Mouse (Mus musculus) frontal cortex, adult 2 months (tissue): ENCODE measurements around the gene Epha2. TPM values are rescaled to one million over a fixed set of nuclear protein-coding genes. Genes with fewer than 3 reads are reported as not detected.

Source experiments
- DNase-seq, 2 experiments: peaks; one replicate each; pipeline ENCODE4 v3.0.0; 2022; ENCODE audit warnings: low spot score in 1 of 2; ENCODE audit errors: extremely low spot score in 1 of 2
- polyA plus RNA-seq: library from polyadenylated mRNA; depleted of rRNA; stranded (reverse); fragments of >200 nt; gene quantifications from 2 replicates; pipeline ENCODE4 v1.2.3, GENCODE M21; 2012; rRNA removed

Gene Epha2
- polyA plus RNA-seq, 1 experiment, result 2.3 TPM

DNA sequence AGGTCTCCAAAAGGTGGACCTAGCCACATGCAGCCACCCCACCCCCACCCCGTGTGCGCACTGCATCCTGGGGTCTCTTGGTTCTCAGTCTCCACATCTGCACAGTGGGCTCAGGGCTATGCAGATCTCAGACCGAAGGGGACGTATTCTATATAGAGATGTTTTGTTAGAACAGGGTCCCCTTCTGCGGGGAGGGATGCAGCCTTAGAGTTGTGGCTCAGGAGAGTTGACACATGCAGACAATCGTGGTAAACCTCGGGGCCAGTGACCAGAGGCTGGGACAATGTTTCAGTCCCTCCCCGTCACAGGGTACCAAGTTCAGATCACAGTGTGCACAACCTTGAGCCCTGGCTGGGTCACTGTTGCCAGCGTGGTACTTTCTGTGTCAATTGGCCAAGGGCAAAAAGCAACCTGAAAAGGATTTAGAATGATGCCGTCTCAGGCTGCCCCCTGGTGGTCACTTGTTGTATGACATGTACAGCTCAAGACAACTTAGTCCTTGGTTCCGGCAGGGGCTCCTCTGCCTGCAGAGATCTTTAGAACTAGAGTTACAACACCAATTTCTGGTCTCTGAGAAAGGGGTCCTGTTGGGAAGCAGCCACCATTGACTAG lies 62.0 kb downstream of the Epha2 start:
- DNase-seq, result peak in 1 of 2 experiments; percentile 90

DNA sequence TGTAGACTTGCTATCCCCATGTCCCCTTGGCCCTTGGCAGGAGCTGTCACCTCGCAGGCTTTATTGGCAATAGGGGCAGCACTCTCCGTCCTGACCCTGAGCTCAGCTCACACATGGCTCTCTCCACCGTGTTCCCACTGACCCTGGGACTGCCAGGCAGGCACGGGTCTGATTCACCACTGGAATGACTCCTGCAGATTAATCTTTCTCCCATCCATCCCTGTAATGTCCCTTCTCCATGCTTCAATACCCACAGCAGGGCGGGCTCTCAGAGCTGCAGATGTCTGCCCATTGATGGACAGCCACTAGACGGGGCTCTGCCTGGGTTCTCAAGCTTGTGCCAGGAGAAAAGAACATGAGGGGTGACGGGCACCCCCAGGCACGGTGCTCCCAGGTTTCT lies 64.1 kb downstream of the Epha2 start:
- no peak for DNase-seq

- no peak for DNase-seq
Observed at GRCm38 (mm10) chr4:141365876-141366275, 64.8 kb downstream of the Epha2 start.

DNA sequence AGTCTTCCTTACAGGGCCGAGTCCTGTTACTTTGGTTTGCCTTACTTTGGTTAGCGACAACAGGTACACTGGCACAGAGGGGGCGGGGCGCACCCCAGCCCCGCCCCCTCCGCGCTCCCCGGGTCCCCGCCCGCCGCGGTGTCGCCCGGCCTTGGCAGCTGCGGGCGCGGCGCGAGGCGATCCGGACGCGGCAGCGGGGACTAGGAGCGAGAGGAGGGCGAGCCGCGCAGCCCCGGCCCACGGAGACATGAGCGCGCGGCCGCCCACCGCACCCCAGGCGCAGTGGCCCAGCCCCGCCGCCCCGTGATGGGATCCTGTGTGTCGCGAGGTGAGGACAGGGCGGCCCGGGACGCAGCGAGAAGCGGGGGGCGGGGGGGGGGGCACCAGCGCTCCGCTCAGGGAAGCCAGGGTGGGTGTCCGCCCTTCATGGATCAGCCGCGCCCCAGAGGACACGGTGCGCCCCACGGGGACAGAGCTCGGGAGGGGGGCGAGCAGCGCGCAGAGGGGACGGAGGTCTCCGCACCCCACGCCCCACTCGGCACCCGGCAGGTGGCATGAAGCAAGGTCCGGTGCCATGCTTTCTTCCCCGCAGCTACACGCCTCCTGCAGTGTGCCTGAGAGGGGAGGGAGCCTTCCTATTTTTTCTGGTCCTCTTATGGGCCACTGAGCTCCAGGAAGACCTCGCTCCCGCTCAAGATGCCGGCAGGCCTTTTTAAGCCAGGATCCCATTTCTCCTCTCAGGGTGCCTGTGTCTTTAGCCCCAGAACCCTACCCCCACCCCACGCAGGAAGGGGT lies 67.2 kb downstream of the Epha2 start, which contains the start of gene Fam131c:
Gene Fam131c, plus strand, starts transcription at position 224 of the 795 bp plus-strand sequence.
- no peak for DNase-seq

DNA sequence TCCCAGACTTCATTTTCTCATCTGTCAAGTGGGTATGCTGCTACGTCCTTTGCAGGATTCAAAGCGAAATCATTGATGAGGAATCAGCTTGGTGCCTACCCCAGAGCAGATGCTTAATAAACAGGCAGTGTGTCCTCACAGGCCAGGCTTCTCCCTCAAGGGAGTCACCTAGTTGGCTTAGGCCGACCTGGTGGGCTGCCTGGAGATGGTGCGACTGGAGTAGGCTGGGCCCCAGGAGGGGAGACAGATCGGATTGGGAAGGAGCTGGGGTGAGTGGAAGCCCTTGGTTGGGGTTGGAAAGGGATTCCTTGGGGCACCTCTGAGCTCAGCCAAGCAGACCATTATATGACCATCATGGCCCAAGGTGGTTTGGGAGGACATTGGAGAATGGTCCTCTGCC lies 71.4 kb downstream of the Epha2 start:
- DNase-seq, result no peak

Other genes with a start within 250 kb of the Epha2 start
- 70.4 and 80.2 TPM in 2 replicates for gene Crocc, start 240.7 kb upstream of the Epha2 start, polyA plus RNA-seq
- 55.7 and 60.3 TPM in 2 replicates for gene Necap2, start 222.9 kb upstream of the Epha2 start, polyA plus RNA-seq
- gene Spata21, start 212.9 kb upstream of the Epha2 start, polyA plus RNA-seq, result 0.36 and 0.50 TPM in 2 replicates
- gene Szrd1, start 161.5 kb upstream of the Epha2 start, polyA plus RNA-seq, result 22.3 and 23.0 TPM in 2 replicates
- 20.9 and 21.0 TPM in 2 replicates for gene Fbxo42, start 153.3 kb upstream of the Epha2 start, polyA plus RNA-seq
- gene Rsg1, start 87.3 kb upstream of the Epha2 start, polyA plus RNA-seq, result 3.4 and 3.8 TPM in 2 replicates
- 10.4 and 11.8 TPM in 2 replicates for gene Arhgef19, start 61.7 kb upstream of the Epha2 start, polyA plus RNA-seq
- 5.2 and 5.6 TPM in 2 replicates for gene Fam131c, start 67.0 kb downstream of the Epha2 start, polyA plus RNA-seq
- 0.08 and 0.11 TPM in 2 replicates for gene Clcnka, start 97.5 kb downstream of the Epha2 start, polyA plus RNA-seq
- 0.50 and 0.69 TPM in 2 replicates for gene Clcnkb, start 114.8 kb downstream of the Epha2 start, polyA plus RNA-seq
- gene Hspb7, start 119.5 kb downstream of the Epha2 start, polyA plus RNA-seq, result 0.32 and 0.40 TPM in 2 replicates
- gene Srarp, start 134.9 kb downstream of the Epha2 start, polyA plus RNA-seq, result 11.9 and 13.2 TPM in 2 replicates
- 42.7 and 49.1 TPM in 2 replicates for gene Zbtb17, start 143.4 kb downstream of the Epha2 start, polyA plus RNA-seq
- 15.4 TPM in 2 replicates for gene Spen, start 237.4 kb downstream of the Epha2 start, polyA plus RNA-seq